Mouse (Mus musculus) kidney, postnatal 0 days (tissue): Measurements from ENCODE around the gene Btbd35f1. TPM values are rescaled to one million over a fixed set of nuclear protein-coding genes. Genes with fewer than 3 reads are reported as not detected.
"Not testable (repeated sequence)": the region's sequence is repeated elsewhere in the genome, so short reads cannot be mapped to it uniquely, and the experiment has no call there.

Experiments
- ATAC-seq: fragments of 200-750 bp; cut with Nextera tagmentation; replicated peaks from 2 replicates; pipeline ENCODE4 v1.8.0; 2017; ENCODE audit warnings: low read depth, moderate number of reproducible peaks, moderate TSS enrichment, moderate library complexity; ENCODE audit not compliant: low FRiP score
- DNase-seq: peaks from one replicate; pipeline ENCODE4 v3.0.0-alpha.2; 2016; ENCODE audit warnings: low spot score
- H3K27ac ChIP-seq: fragments of 300-500 bp; sonication (generic); 2 replicates; pipeline ENCODE4 v1.5.1; 2014; ENCODE audit warnings: mild to moderate bottlenecking
- H3K27me3 ChIP-seq: fragments of 300-500 bp; sonication (generic); 2 replicates; pipeline ENCODE4 v1.6.1; 2014; ENCODE audit warnings: low read length, mixed read lengths; ENCODE audit not compliant: insufficient read depth
- H3K36me3 ChIP-seq: fragments of 300-500 bp; sonication (generic); 2 replicates; pipeline ENCODE4 v1.6.1; 2014; ENCODE audit warnings: low read length, mixed read lengths; ENCODE audit not compliant: insufficient read depth
- H3K4me1 ChIP-seq: fragments of 300-500 bp; sonication (generic); replicated peaks from 2 replicates; pipeline ENCODE4 v1.6.1; 2014; ENCODE audit warnings: antibody characterized with exemption, low read length, mixed read lengths; ENCODE audit not compliant: insufficient read depth
- H3K4me2 ChIP-seq: fragments of 300-500 bp; sonication (generic); 2 replicates; pipeline ENCODE4 v1.6.1; 2014; ENCODE audit warnings: mild to moderate bottlenecking, low read length, moderate library complexity, mixed read lengths
- H3K4me3 ChIP-seq: fragments of 300-500 bp; sonication (generic); replicated peaks from 2 replicates; pipeline ENCODE4 v1.5.1; 2014; ENCODE audit warnings: low read depth, low read length
- H3K9ac ChIP-seq: fragments of 300-500 bp; sonication (generic); 2 replicates; pipeline ENCODE4 v1.6.1; 2014; ENCODE audit warnings: low read depth, low read length
- H3K9me3 ChIP-seq: fragments of 300-500 bp; sonication (generic); replicated peaks from 2 replicates; pipeline ENCODE4 v1.6.1; 2016; ENCODE audit warnings: low read length, inconsistent platforms, mixed read lengths
- WGBS: fragments of 180-500 bp; shearing (Covaris S2); extraction: QIAGEN DNeasy Blood & Tissue Kit; methylation state at CpG from one replicate; pipeline ENCODE4 v1.1.7; 2014; 5-methylcytosine and 5-hydroxymethylcytosine counted together
- polyA plus RNA-seq: library from polyadenylated mRNA; unstranded; fragments of >200 nt; fragmentation: Nextera tagmentation; extraction: Ambion mirVana; gene quantifications from 2 replicates; pipeline ENCODE4 v1.2.1, GENCODE M21; 2015

The Btbd35f1 gene
- polyA plus RNA-seq: not detected in 2 replicates

DNA sequence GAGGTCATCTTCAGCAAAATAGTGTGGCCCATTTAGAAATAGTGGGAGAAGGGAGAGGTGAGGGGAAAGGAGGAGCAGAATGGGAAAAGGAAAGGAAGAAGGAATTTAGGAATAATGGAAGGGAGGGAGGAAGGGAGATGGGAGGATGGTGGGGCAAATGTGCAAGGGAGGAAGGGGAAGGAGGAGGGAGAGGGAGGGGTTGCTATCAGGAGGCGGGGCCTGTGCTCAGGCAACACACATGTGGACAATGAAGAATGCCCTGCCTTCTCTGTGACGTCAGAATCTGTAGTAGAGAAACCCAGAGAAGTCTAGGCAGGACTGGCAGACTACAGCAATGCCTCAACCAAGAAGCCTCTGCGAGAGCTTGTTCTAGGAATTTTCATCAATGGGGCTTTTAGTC, at the start of gene Btbd35f1:
TSS of gene Btbd35f1 (plus strand) at position 301 of the 400 bp plus-strand sequence.
- no CpG with 5 or more reads among the region's 3 CpGs for WGBS
- not testable (repeated sequence) for DNase-seq, H3K4me2 ChIP-seq, H3K9me3 ChIP-seq, H3K4me1 ChIP-seq, H3K27ac ChIP-seq, H3K27me3 ChIP-seq, H3K4me3 ChIP-seq, H3K9ac ChIP-seq, ATAC-seq, H3K36me3 ChIP-seq

DNA sequence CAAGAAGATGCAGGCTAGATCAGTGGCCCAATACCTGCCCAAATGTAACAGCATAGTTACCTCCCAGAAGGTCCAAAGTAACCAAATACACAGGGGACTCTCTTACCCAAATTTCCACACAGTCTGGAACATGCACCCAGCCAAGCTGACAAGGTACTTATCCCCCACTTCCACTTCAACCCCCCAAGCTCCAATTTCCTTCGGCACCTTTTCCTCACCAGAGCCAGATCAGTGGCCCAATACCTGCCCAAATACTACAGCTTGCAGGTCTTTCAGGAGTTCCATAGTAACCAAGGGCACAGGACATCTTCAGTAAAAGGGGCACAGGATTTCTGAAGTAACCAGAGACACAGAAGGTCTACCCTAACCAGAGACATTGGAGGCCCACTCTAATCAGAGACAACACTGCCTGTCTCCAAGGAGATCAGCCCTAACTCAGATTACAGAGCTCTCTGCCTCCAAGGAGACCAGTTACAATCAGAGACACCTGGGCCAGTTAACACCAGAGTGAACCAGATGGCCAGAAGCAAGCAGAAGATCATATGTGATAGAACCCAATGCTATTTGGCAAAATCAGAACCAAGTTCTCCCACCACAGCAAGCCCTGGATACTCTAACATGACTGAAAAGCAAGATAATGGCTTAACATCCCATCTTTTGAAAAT, 31.2 kb downstream of the Btbd35f1 start:
- 86% methylated on average over 1 of the region's 1 CpGs for WGBS
- H3K9ac ChIP-seq, H3K27ac ChIP-seq, DNase-seq, H3K9me3 ChIP-seq, H3K27me3 ChIP-seq, H3K36me3 ChIP-seq, H3K4me2 ChIP-seq, H3K4me1 ChIP-seq, ATAC-seq, H3K4me3 ChIP-seq: not testable (repeated sequence)

GRCm38 (mm10) chrX:32601008-32601407, 41.2 kb downstream of the Btbd35f1 start:
- H3K9ac ChIP-seq, H3K36me3 ChIP-seq, H3K4me3 ChIP-seq, H3K4me1 ChIP-seq, H3K9me3 ChIP-seq, H3K27me3 ChIP-seq, H3K27ac ChIP-seq, DNase-seq, ATAC-seq, H3K4me2 ChIP-seq: not testable (repeated sequence)
- 91% methylated on average over 1 of the region's 2 CpGs for WGBS

DNA sequence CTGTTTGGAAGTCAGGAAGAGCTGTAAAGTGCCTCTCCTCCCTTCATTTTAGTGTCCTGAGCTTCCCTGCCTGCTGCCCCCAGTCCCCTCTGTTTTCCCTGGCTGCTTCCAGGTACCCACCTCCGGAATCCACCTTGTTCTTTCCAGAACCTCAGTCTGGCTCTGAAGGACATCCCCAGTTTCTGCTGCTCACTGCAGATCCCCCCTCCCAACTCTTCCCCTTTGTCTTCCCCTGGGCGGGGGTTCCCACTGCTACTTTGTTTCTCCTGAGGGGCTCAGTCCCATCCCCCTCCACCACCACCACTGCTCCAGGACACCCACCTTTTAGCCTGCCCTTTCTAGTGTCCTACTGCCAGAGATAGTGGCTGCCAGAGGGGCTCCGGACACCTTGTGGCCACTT, 41.6 kb downstream of the Btbd35f1 start:
- H3K4me2 ChIP-seq, H3K9ac ChIP-seq, ATAC-seq, H3K27me3 ChIP-seq, H3K4me3 ChIP-seq, DNase-seq, H3K27ac ChIP-seq, H3K9me3 ChIP-seq, H3K4me1 ChIP-seq, H3K36me3 ChIP-seq: not testable (repeated sequence)
- WGBS: 81% methylated on average over 3 of the region's 3 CpGs

Other genes with a start within 250 kb of the Btbd35f1 start
- not detected in 2 replicates for gene Gm5926, start 90.7 kb downstream of the Btbd35f1 start, polyA plus RNA-seq
- not detected in 2 replicates for gene Btbd35f21, start 166.1 kb downstream of the Btbd35f1 start, polyA plus RNA-seq